Mouse (Mus musculus) midbrain, embryonic 16.5 days (tissue): Measurements from ENCODE around the gene Gm29735. TPM values are rescaled to one million over a fixed set of nuclear protein-coding genes. Genes with fewer than 3 reads are reported as not detected.
"Not testable (repeated sequence)": the region's sequence is repeated elsewhere in the genome, so short reads cannot be mapped to it uniquely, and the experiment has no call there.

Source experiments
- ATAC-seq: fragments of 200-750 bp; cut with Nextera tagmentation; 2 replicates; pipeline ENCODE4 v1.8.0; 2017; ENCODE audit warnings: moderate TSS enrichment
- H3K27ac ChIP-seq: fragments of 300-500 bp; sonication (generic); 2 replicates; pipeline ENCODE4 v1.5.1; 2014; ENCODE audit warnings: mild to moderate bottlenecking, low read length, mixed read lengths
- H3K27me3 ChIP-seq: fragments of 300-500 bp; sonication (generic); 2 replicates; pipeline ENCODE4 v1.6.1; 2014; ENCODE audit warnings: low read depth, low read length, mixed read lengths; ENCODE audit not compliant: control insufficient read depth, insufficient read depth
- H3K36me3 ChIP-seq: fragments of 300-500 bp; sonication (generic); 2 replicates; pipeline ENCODE4 v1.6.1; 2014; ENCODE audit warnings: mild to moderate bottlenecking, low read length, moderate library complexity, mixed read lengths; ENCODE audit not compliant: control insufficient read depth, insufficient read depth
- H3K4me1 ChIP-seq: fragments of 300-500 bp; sonication (generic); 2 replicates; pipeline ENCODE4 v1.6.1; 2014; ENCODE audit warnings: mild to moderate bottlenecking, low read length, mixed read lengths; ENCODE audit not compliant: control insufficient read depth, insufficient read depth
- H3K4me2 ChIP-seq: fragments of 300-500 bp; sonication (generic); 2 replicates; pipeline ENCODE4 v1.6.1; 2014; ENCODE audit warnings: mild to moderate bottlenecking, low read length, mixed read lengths
- H3K4me3 ChIP-seq: fragments of 300-500 bp; sonication (generic); 2 replicates; pipeline ENCODE4 v1.5.1; 2014; ENCODE audit warnings: low read depth, mild to moderate bottlenecking, low read length, moderate library complexity, mixed read lengths
- H3K9ac ChIP-seq: fragments of 300-500 bp; sonication (generic); 2 replicates; pipeline ENCODE4 v1.6.1; 2014; ENCODE audit warnings: low read depth, low read length, mixed read lengths
- H3K9me3 ChIP-seq: fragments of 300-500 bp; sonication (generic); replicated peaks from 2 replicates; pipeline ENCODE4 v1.6.1; 2014; ENCODE audit warnings: mild to moderate bottlenecking, low read length, mixed read lengths; ENCODE audit not compliant: control insufficient read depth, poor library complexity, severe bottlenecking
- whole genome bisulfite sequencing: fragments of 180-500 bp; shearing (Covaris S2); extraction: QIAGEN DNeasy Blood & Tissue Kit; methylation state at CpG from one replicate; pipeline ENCODE4 v1.1.7; 2014; 5-methylcytosine and 5-hydroxymethylcytosine counted together
- polyA plus RNA-seq: library from polyadenylated mRNA; unstranded; fragments of >200 nt; fragmentation: Nextera tagmentation; extraction: Ambion mirVana; gene quantifications from 2 replicates; pipeline ENCODE4 v1.2.1, GENCODE M21; 2015

Gene Gm29735
- polyA plus RNA-seq, 1 experiment from 2014 or later, result not detected

GRCm38 (mm10) chr7:142143506-142144010 lies 13.4 kb downstream of the Gm29735 start:
- H3K27ac ChIP-seq, H3K4me2 ChIP-seq, H3K4me1 ChIP-seq, H3K27me3 ChIP-seq, ATAC-seq, H3K36me3 ChIP-seq, H3K9ac ChIP-seq, H3K4me3 ChIP-seq, H3K9me3 ChIP-seq: not testable (repeated sequence)
- whole genome bisulfite sequencing, result 56% methylated on average over 1 of the region's 1 CpGs

- H3K27ac ChIP-seq, result no peak overlapping the region
- WGBS, result 37% methylated on average over 1 of the region's 1 CpGs
- H3K4me3 ChIP-seq, result no peak overlapping the region
- no peaks in the 10 kb centered on the region for H3K36me3 ChIP-seq
- H3K9ac ChIP-seq, result no peak overlapping the region
- no peaks in the 10 kb centered on the region for H3K9me3 ChIP-seq
- no peak for ATAC-seq
- no peaks in the 10 kb centered on the region for H3K4me1 ChIP-seq
- no peak overlapping the region for H3K4me2 ChIP-seq
- no peaks in the 10 kb centered on the region for H3K27me3 ChIP-seq
Observed at GRCm38 (mm10) chr7:142140696-142141095, 16.2 kb downstream of the Gm29735 start.

- not testable (repeated sequence) for ATAC-seq, H3K9ac ChIP-seq, H3K36me3 ChIP-seq, H3K9me3 ChIP-seq, H3K4me2 ChIP-seq, H3K27me3 ChIP-seq, H3K27ac ChIP-seq, H3K4me3 ChIP-seq, H3K4me1 ChIP-seq
- WGBS, result 44% methylated on average over 2 of the region's 2 CpGs
Observed at GRCm38 (mm10) chr7:142135934-142136333, 21.0 kb downstream of the Gm29735 start, which contains the start of gene Gm39115. Gene Gm39115 (minus strand): TSS chr7:142136034.

- no peak for ATAC-seq
- Histone ChIP-seq H3K36me3 (no peaks in the 10 kb centered on the region), H3K4me2 (no peak overlapping the region), H3K4me1 (no peaks in the 10 kb centered on the region), H3K4me3 (no peak overlapping the region), H3K9ac (no peak overlapping the region), H3K27ac (no peak overlapping the region), H3K27me3 (no peaks in the 10 kb centered on the region), H3K9me3 (no peaks in the 10 kb centered on the region)
- 60% methylated on average over 4 of the region's 4 CpGs for WGBS
Observed at GRCm38 (mm10) chr7:142134206-142134995, 22.5 kb downstream of the Gm29735 start.

GRCm38 (mm10) chr7:142128843-142129242 lies 28.1 kb downstream of the Gm29735 start:
- Histone ChIP-seq H3K4me3 (no peak overlapping the region), H3K27me3 (no peaks in the 10 kb centered on the region), H3K27ac (no peak overlapping the region), H3K9me3 (no peaks in the 10 kb centered on the region), H3K36me3 (no peaks in the 10 kb centered on the region), H3K4me2 (no peak overlapping the region), H3K9ac (no peak overlapping the region), H3K4me1 (no peaks in the 10 kb centered on the region)
- ATAC-seq, result no peak
- WGBS, result 64% methylated on average over 4 of the region's 4 CpGs

GRCm38 (mm10) chr7:142120629-142121028 lies 36.3 kb downstream of the Gm29735 start, which contains the start of gene Gm45618:
Gene Gm45618 (minus strand): TSS chr7:142120729.
- H3K27me3 ChIP-seq, H3K4me1 ChIP-seq, H3K9me3 ChIP-seq, H3K4me2 ChIP-seq, H3K27ac ChIP-seq, H3K9ac ChIP-seq, H3K4me3 ChIP-seq, H3K36me3 ChIP-seq, ATAC-seq: not testable (repeated sequence)
- 100% methylated on average over 1 of the region's 1 CpGs for WGBS

GRCm38 (mm10) chr7:142119632-142120031 lies 37.3 kb downstream of the Gm29735 start:
- no peak overlapping the region for H3K4me3 ChIP-seq
- no peaks in the 10 kb centered on the region for H3K4me1 ChIP-seq
- H3K4me2 ChIP-seq, result no peak overlapping the region
- no peaks in the 10 kb centered on the region for H3K36me3 ChIP-seq
- no peaks in the 10 kb centered on the region for H3K9me3 ChIP-seq
- ATAC-seq, result no peak
- no peak overlapping the region for H3K27ac ChIP-seq
- no peaks in the 10 kb centered on the region for H3K27me3 ChIP-seq
- H3K9ac ChIP-seq, result no peak overlapping the region
- 13% methylated on average over 5 of the region's 5 CpGs for WGBS

Other genes with a start within 250 kb of the Gm29735 start
- 80.9 and 86.6 TPM in 2 replicates for gene Tollip, start 238.6 kb downstream of the Gm29735 start, polyA plus RNA-seq
- gene Brsk2, start 207.4 kb downstream of the Gm29735 start, polyA plus RNA-seq, result 21.8 and 23.9 TPM in 2 replicates
- gene Mob2, start 96.0 kb downstream of the Gm29735 start, polyA plus RNA-seq, result 47.5 and 50.3 TPM in 2 replicates
- 113 and 128 TPM in 2 replicates for gene Dusp8, start 61.3 kb downstream of the Gm29735 start, polyA plus RNA-seq
- gene Gm45618, start 36.4 kb downstream of the Gm29735 start, polyA plus RNA-seq, result 0.30 TPM in 1 of 2 replicates, not detected in the other
- not detected in 2 replicates for gene Gm39115, start 21.1 kb downstream of the Gm29735 start, polyA plus RNA-seq
- not detected in 2 replicates for gene Gm45337, start 12.5 kb downstream of the Gm29735 start, polyA plus RNA-seq
- gene Gm4553, start 8.6 kb upstream of the Gm29735 start, polyA plus RNA-seq, result not detected in 2 replicates
- not detected in 2 replicates for gene Krtap5-2, start 18.9 kb upstream of the Gm29735 start, polyA plus RNA-seq
- gene Gm10153, start 33.3 kb upstream of the Gm29735 start, polyA plus RNA-seq, result not detected in 2 replicates
- gene Krtap5-3, start 44.3 kb upstream of the Gm29735 start, polyA plus RNA-seq, result not detected in 2 replicates
- gene Gm7579, start 54.7 kb upstream of the Gm29735 start, polyA plus RNA-seq, result not detected in 2 replicates
- gene Krtap5-5, start 72.9 kb upstream of the Gm29735 start, polyA plus RNA-seq, result not detected in 2 replicates
- gene Gm40460, start 84.0 kb upstream of the Gm29735 start, polyA plus RNA-seq, result not detected in 2 replicates
- gene Gm2431, start 101.2 kb upstream of the Gm29735 start, polyA plus RNA-seq, result not detected in 2 replicates
- gene Gm4559, start 117.2 kb upstream of the Gm29735 start, polyA plus RNA-seq, result not detected in 2 replicates
- not detected in 2 replicates for gene Krtap5-1, start 140.0 kb upstream of the Gm29735 start, polyA plus RNA-seq
- gene Krtap5-4, start 146.4 kb upstream of the Gm29735 start, polyA plus RNA-seq, result not detected in 2 replicates
- 11.3 and 14.1 TPM in 2 replicates for gene Ifitm10, start 216.6 kb upstream of the Gm29735 start, polyA plus RNA-seq
- gene Gm49369, start 225.6 kb upstream of the Gm29735 start, polyA plus RNA-seq, result 2.5 and 3.4 TPM in 2 replicates
- gene Ctsd, start 230.9 kb upstream of the Gm29735 start, polyA plus RNA-seq, result 243 and 289 TPM in 2 replicates